Mouse (Mus musculus) heart, postnatal 36 days (tissue): ENCODE data around the gene Bcl9. TPM values are rescaled to one million over a fixed set of nuclear protein-coding genes. Genes with fewer than 3 reads are reported as not detected.

Experiments
- DNase-seq, 2 experiments: peaks; one replicate each; pipeline ENCODE4 v3.0.0; 2021 to 2022
- intact Hi-C: fragments of 180-260 bp; cut with DNase I; formaldehyde crosslinking; loops from one replicate; pipeline ENCODE4 v1.15.1; 2025
- total RNA-seq, 2 experiments: library from RNA; stranded (reverse); gene quantifications; 2 replicates each; pipeline ENCODE4 v1.2.3; 2021

The Bcl9 gene
- total RNA-seq, 2 experiments from 2014 or later, result 20.2 to 28.6 TPM

- DNase-seq, result no peak
- intact Hi-C loops, result loop anchor here (10.0 kb wide), 1 partner anchor 388 kb away; no protein-coding TSS in a partner anchor
Observed at GRCm38 (mm10) chr3:97196571-97196970, 101.1 kb downstream of the Bcl9 start.

DNA sequence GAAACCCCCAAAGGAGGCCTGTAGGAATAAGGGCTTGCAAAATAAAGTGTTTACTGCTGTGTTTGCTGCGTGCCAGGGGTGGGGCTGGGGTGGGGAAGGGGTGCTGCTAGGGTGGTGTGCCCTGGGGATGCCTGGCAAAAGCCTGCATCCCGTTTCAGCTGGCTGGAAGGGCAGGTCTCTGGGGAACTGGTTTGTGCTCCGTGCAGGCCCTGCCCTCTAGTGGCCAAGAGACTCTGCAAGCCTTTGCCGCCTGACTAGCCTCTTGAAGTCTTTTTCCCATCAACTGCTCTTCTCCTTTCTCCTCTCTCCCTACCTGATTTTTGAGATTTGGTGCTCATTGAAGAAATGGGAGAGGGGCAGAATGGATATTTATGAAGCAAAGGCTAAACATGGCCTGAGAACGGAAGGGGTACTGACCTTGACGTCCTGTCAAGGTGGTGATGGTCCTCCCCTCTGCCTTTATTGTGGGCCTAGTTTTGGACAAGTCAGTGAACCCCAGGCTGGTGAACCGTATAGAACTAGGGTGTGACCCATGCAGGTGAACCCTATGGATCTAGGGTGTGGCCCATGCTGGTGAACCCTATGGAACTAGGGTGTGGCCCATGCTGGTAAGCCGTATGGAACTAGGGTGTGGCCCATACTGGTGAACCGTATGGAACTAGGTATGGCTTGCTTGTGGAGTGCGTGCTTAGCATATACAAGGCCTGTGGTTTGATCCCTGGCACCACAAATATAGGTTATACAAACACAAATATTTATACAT is 112.4 kb downstream of the Bcl9 start:
- intact Hi-C loops, result loop anchor here (1.0 to 2.0 kb wide), 3 partner anchors 98 to 249 kb away; no protein-coding TSS in a partner anchor
- DNase-seq, result peak; percentile 67

DNA sequence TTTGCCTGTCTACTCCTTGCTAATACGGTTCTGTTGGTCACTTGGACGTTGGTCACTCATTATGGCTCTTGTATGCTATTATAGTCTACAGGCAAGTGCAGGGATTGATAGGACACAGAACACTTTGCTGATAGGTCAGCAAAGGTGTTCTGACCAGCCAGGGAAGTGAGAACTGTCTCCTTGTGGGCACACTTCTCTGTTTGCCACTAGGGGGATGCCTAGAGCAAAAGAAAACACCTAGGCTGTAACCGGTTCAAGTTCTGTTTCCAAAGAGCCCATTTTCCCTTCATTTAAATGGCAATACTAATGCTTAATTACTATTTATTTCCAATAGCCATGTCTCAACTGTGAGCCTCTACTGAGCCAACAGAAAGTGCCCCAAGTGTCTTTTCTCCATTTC is 113.9 kb downstream of the Bcl9 start:
- DNase-seq, result no peak
- intact Hi-C loops, result loop anchor here (2.0 kb wide), 1 partner anchor 107 kb away; no protein-coding TSS in a partner anchor

DNA sequence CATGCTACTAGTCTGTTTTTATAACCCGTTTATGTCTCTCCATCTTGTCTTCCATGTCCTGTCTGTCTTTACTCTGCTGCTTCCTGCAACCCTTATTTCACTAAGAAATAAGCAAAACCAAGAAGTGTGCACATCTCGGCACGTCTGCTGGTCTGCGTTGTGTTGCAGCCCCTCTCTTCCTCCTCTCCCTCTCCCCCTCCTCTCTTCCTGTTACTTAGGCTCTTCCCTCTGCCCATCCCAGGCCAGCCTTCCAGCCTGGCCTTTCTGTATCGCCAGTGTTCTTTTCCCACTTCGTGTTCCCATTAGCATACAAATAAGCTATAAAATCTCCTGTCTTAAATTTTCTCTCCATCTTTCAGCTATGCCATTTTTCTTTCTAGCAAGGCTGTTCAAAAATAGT is 117.2 kb downstream of the Bcl9 start:
- no peak for DNase-seq
- intact Hi-C loops, result no loop called here

GRCm38 (mm10) chr3:97178885-97179284 is 118.8 kb downstream of the Bcl9 start:
- intact Hi-C loops, result no loop called here

GRCm38 (mm10) chr3:97172632-97173031 is 125.1 kb downstream of the Bcl9 start:
- no peak for DNase-seq
- intact Hi-C loops, result no loop called here

More at GRCm38 (mm10) chr3:97178885-97179284, 118.8 kb downstream of the Bcl9 start:
- no peak for DNase-seq

- intact Hi-C loops, result no loop called here
- no peak for DNase-seq
Observed at GRCm38 (mm10) chr3:97172231-97172630, 125.5 kb downstream of the Bcl9 start.

DNA sequence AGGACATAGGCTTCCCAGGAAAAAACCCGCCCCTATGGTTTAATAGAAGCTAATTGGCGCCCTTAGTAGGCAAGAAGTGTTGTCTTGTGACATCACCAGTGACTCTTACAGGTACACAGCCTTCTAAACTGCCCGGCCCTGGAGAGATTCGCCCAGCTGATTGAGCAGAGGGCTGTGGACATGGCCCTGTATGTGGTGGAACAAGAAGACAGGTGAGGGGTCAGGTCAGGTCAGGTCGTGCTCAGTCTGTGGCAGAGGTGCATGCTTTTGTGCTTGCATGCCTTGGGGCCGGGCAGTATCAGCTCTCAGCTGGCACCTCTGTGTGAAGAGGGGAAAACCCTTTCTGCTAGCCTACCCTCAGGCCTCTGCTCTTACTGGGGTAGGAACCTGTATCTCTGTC is 126.2 kb downstream of the Bcl9 start:
- intact Hi-C loops, result no loop called here
- DNase-seq, result no peak

DNA sequence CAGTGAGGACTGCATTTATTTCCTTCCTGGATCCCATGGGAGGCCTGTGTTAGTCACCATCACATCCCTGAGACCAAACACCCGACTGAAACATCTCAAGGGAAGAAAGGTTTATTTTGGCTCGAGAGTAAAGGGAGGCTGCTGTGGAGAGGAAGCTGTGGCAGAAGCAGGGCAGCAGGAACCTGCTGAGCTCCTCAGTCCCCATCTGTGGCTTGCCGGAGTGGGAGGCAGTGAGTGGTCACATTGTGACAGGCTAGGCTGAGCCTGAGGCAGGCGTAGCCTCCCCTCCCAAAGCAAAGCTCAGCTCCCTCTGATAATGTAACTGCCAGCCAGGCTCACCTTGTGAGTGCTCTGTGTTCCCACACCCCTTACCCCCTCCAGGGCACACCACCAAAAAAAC is 130.6 kb downstream of the Bcl9 start:
- no peak for DNase-seq
- intact Hi-C loops, result no loop called here

DNA sequence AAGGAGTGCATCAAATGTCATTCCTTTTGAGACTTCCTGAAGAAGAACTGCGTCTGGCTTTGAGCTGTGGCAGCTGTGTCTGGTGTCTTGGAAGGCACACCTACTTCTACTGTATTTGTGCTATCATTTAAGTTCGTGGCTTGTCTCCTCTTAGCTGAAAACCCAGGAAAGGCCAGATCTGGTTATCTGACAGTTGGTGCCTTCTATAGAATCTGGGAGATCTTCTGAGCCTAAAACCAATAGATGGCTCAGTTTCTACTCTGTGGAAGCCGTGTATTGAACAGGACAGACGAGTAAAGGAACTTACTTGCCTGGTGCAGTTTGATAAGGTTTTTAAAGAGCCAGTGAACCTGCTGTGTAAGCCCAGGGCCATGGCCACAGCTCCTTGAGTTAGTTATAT is 133.2 kb downstream of the Bcl9 start:
- no peak for DNase-seq
- intact Hi-C loops, result no loop called here

- intact Hi-C loops, result no loop called here
- DNase-seq, result no peak
Observed at GRCm38 (mm10) chr3:97161773-97162172, 135.9 kb downstream of the Bcl9 start.

DNA sequence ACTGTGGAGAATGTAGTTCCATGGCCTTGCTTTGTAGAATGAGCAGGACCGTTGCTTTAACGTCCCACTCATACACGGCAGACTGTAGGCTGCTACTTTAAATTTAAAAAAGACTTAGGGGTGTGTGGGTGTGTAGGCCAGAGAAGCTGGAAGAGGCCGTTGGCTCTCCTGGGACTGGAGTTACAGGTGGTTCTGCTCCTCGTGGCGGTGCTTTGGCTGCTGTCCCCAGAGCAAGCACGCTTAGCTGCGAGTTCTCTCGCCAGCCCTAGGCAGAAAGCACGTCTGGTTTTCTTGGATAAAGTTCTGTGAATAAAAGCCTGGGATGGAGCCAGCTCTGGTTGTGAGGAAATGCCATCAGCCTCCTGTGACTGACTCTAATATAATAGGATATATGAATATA is 136.8 kb downstream of the Bcl9 start:
- intact Hi-C loops, result no loop called here
- DNase-seq, result peak; percentile 44 to 46

DNA sequence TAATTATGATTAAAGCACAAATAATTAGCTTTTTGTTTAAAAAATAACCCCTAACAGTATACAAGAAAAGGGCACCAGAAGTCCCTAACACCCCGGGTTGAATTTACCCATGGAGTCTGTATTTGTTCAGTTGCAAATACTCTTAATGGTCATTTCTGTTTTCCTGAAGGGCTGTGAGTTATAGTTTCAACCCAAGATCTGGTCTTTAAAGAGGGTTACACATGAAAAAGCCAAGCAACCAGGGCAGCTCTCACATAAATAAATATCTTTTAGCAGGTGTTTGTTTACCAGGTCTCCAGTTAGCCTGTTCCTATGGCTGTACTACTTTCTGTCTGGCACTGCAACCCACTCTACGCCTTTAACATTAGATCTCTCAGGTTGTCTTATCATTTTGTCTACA is 137.7 kb downstream of the Bcl9 start:
- DNase-seq, result no peak
- intact Hi-C loops, result loop anchor here (2.0 to 10.0 kb wide), 2 partner anchors 67 to 1245 kb away; no protein-coding TSS in a partner anchor

DNA sequence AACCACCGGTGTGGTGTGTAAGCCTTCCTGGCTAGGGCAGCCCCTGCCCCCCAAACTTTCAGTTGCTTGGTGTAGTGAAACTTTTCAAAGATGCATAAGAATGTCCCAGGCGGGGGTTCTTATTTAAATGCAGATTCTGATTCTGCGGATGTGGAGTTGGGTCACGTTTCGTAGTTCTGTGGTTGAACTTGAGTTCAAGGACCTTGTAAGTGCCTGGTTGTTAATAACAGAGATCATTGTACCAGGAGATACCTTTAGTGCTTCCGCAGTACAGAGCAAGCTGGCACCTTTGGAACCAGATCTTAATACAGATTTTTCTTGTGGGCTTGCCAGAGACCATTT is 138.2 kb downstream of the Bcl9 start:
- intact Hi-C loops, result loop anchor here (2.0 to 10.0 kb wide), 2 partner anchors 67 to 1245 kb away; no protein-coding TSS in a partner anchor
- no peak for DNase-seq

- DNase-seq, result peak; percentile 89 to 90
- intact Hi-C loops, result loop anchor here (2.0 to 10.0 kb wide), 2 partner anchors 68 to 1246 kb away; no protein-coding TSS in a partner anchor
Observed at GRCm38 (mm10) chr3:97158611-97159508, 138.9 kb downstream of the Bcl9 start, which contains the start of gene Acp6. Gene Acp6 (plus strand): TSS chr3:97158777.

DNA sequence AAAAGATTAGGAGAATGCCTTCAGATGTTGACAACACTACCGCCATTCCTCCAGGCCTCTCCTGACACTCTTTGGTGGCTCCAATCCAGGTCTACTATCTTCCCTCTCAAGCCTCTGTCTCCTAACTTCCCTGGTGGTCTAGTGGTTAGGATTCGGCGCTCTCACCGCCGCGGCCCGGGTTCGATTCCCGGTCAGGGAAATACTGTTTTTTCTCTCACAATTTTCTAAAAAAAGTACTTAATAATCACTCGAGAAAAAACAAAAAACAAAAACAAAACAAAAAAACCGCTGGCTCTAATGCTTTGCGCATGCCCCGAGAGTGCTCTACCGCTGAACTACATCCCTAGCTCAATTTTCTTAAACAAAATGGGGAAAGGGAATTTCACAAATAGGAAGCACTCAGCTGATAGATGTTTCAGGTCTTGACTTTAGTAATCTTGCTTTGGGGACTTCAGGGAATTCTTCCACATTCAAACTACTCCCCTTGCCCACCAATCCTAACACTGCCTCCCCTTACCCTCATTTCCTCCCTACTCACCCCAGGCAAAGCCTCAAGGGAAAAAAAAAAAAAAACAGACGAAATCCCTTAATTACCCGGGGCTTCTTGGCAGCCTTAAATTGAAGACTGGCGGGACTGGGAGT is 139.6 kb downstream of the Bcl9 start:
- peak; percentile 90 to 91 for DNase-seq
- intact Hi-C loops, result loop anchor here (2.0 to 10.0 kb wide), 2 partner anchors 69 to 1247 kb away; no protein-coding TSS in a partner anchor

DNA sequence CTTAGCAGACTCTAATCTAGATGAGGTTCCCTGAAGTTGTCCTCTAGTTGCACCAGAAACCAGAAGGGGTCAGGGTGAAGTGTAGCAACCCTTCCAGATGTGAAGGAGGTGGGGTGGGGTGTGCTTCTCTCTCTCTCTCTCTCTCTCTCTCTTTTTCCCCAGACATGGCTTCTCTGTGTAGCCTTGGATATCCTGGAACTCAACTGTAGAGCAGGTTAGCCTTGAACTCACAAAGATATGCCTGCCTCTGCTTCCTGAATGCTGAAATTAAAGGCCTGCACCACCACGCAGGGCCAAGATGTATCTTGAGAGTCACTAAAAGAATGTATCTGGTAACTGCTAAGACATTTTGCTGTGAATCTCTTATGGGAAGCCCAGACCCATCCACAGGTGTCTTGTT is 140.4 kb downstream of the Bcl9 start:
- no peak for DNase-seq
- intact Hi-C loops, result loop anchor here (10.0 kb wide), 1 partner anchor 1247 kb away; no protein-coding TSS in a partner anchor

GRCm38 (mm10) chr3:97156431-97156830 is 141.3 kb downstream of the Bcl9 start:
- intact Hi-C loops, result loop anchor here (10.0 kb wide), 1 partner anchor 1248 kb away; no protein-coding TSS in a partner anchor
- no peak for DNase-seq
